Mouse (Mus musculus) retina, postnatal 7 days (tissue): ENCODE results near the gene Gm29289.
"Not testable (repeated sequence)": the region's sequence is repeated elsewhere in the genome, so short reads cannot be mapped to it uniquely, and the experiment has no call there.

Experiments
- DNase-seq: peaks from one replicate; pipeline ENCODE4 v3.0.0-alpha.2; 2012; ENCODE audit warnings: low read depth, low spot score

Gm29289 gene

DNA sequence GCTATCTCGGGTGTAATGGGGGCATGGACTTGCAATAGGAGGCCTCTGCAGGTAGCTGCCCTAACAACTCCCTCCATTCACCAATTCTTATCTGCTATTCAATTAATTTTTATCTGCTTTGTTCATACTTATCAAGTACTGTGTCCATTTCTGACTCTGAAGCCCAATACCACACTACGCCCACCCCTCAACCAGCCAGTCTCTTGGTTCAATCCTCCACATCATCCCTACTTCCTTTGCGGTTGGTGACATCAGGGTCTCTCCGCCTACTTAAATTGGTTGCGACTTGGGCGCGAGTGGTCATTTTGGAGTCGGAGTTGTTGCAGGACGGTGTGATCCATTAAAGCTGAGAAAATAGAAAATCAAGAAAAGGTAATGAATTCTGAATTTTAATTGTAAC is at the start of gene Gm29289:
Gene Gm29289 (plus strand): TSS at position 301 of the 400 bp plus-strand sequence.
- DNase-seq, result not testable (repeated sequence)

DNA sequence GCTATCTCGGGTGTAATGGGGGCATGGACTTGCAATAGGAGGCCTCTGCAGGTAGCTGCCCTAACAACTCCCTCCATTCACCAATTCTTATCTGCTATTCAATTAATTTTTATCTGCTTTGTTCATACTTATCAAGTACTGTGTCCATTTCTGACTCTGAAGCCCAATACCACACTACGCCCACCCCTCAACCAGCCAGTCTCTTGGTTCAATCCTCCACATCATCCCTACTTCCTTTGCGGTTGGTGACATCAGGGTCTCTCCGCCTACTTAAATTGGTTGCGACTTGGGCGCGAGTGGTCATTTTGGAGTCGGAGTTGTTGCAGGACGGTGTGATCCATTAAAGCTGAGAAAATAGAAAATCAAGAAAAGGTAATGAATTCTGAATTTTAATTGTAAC is 31.7 kb upstream of the Gm29289 start, which contains the start of gene Gm10352:
Gene Gm10352 (plus strand): TSS at position 301 of the 400 bp plus-strand sequence.
- DNase-seq, result not testable (repeated sequence)
